Comparison of ENCODE assay signal across 8 mouse cellular contexts in the genomic region with DNA sequence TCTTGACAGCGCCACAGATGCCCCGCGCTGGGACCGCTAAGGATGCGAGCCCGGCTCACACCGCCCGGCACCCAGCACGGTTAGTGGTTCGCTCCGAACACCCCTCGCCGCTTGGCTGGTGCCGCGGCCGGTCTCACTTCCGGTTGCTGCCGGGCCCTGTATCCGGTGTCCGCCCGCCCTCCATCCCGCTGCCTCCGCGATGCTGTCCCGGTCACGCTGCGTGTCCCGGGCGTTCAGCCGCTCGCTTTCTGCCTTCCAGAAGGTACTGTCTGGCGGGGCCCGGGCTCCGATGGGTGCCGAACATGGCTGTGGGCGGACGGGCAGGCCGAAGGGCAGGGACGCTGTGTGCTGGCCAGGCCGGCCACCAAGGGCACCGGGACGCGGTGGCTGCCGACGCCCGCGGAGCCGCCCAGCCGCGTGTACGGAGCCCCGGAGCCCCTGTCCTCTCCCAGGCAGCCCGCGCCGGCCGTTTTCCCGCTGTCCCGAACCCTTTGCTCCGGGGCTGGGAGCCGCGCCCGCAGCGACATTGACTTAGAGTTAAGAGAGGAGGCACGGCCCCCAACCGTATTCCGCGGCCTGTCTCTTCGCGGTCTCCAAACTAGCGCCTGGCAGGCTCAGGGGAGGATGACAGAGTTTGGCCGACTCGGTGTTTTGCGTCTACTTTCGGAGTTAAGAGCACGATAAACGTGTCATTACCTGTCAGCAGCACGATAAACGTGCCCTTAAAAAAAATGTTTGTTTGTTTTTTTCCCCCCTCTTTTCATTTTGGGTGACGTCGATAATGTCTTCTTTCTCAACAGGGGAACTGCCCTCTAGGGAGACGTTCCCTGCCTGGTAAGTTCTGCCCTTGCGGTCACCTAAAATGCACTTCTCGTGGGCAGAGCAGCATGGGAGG. TPM values are rescaled to one million over a fixed set of nuclear protein-coding genes. Genes with fewer than 3 reads are reported as not detected.
DNase-seq lines count a peak whose midpoint lies in the region; ATAC-seq and TF ChIP-seq lines count a peak whose summit lies in the region.

A gene (minus strand): TSS at position 62 of the 895 bp plus-strand sequence.
A gene (plus strand): TSS at position 136 of the 895 bp plus-strand sequence.

- peaks cover 42% of the 10 kb centered on the region for H3K4me1 ChIP-seq in hindbrain, embryonic 10.5 days (replicated peaks)
- H3K4me1 ChIP-seq in lung, embryonic 16.5 days (replicated peaks; ENCODE audit: control insufficient read depth, insufficient read depth, low read length), result peaks cover 36% of the 10 kb centered on the region
- H3K4me1 ChIP-seq in thymus, adult 2 months (replicated peaks; ENCODE audit: control insufficient read depth, insufficient read depth, low read length), result peaks cover 19% of the 10 kb centered on the region

- H3K27ac ChIP-seq in hindbrain, embryonic 10.5 days, result peak within 1 kb of the TSS; percentile 92
- H3K27ac ChIP-seq in lung, embryonic 16.5 days (ENCODE audit: low read length), result peak within 1 kb of the TSS; percentile 91
- peak within 1 kb of the TSS; percentile 21 for H3K27ac ChIP-seq in thymus, adult 2 months (ENCODE audit: control insufficient read depth, insufficient read depth, low read length)

- peak; percentile 53; the same call in 1 of the 2 replicates for TF ChIP-seq POLR2A in thymus, adult 2 months (IDR thresholded peaks at IDR 0.05; ENCODE audit: control insufficient read depth, extremely low read depth, insufficient read depth, low read length, poor library complexity)

- ATAC-seq in frontal cortex, adult (ENCODE audit: low TSS enrichment), result peak; percentile 97
- peak; percentile 97 for ATAC-seq in lung, embryonic 16.5 days (ENCODE audit: low read depth)

- peak; percentile 39; the same call in 1 of the 2 replicates for TF ChIP-seq CTCF in thymus, adult 2 months (IDR thresholded peaks at IDR 0.05; ENCODE audit: borderline replicate concordance, control insufficient read depth, extremely low read depth, insufficient read depth, low read length, poor library complexity)

- 0 out of 2 replicates have a peak, but pooled peaks cover 4% of the 10 kb centered on the region for H3K27me3 ChIP-seq in hindbrain, embryonic 10.5 days (ENCODE audit: insufficient read depth, poor library complexity, severe bottlenecking)
- no peaks in the 10 kb centered on the region for H3K27me3 ChIP-seq in lung, embryonic 16.5 days (ENCODE audit: control insufficient read depth, insufficient read depth, low read depth, low read length)
- no peaks in the 10 kb centered on the region for H3K27me3 ChIP-seq in thymus, adult 2 months (ENCODE audit: control insufficient read depth, insufficient read depth, low read length)

- under 1% methylated on average over 83 of the region's 83 CpGs for WGBS in hindbrain, embryonic 10.5 days
- under 1% methylated on average over 80 of the region's 83 CpGs for WGBS in lung, embryonic 16.5 days
- under 1% methylated on average over 83 of the region's 83 CpGs for WGBS in thymus, adult 2 months

- DNase-seq in Muller cell, postnatal 12 days (ENCODE audit: inconsistent ontology term), result peak; percentile 91
- DNase-seq in cerebellum, adult 9-10 months, result peak; percentile 88
- DNase-seq in hindbrain, embryonic 10.5 days (ENCODE audit: low spot score), result peak; percentile 91
- DNase-seq in layer of hippocampus, adult 9-11 months, result peak; percentile 85
- peak; percentile 72 for DNase-seq in ovary, adult 18-20 months (ENCODE audit: low spot score)
- peak; percentile 87 for DNase-seq in thymus, adult 2 months

- peak within 1 kb of the TSS; percentile 97 for H3K9ac ChIP-seq in lung, embryonic 16.5 days (ENCODE audit: low read length)

- H3K4me3 ChIP-seq in hindbrain, embryonic 10.5 days, result peak within 1 kb of the TSS; percentile 79
- peak within 1 kb of the TSS; percentile 93 for H3K4me3 ChIP-seq in lung, embryonic 16.5 days (ENCODE audit: low read length)
- H3K4me3 ChIP-seq in thymus, adult 2 months (ENCODE audit: control insufficient read depth, insufficient read depth, low read length), result peak within 1 kb of the TSS; percentile 91

- no peaks in the 10 kb centered on the region for H3K9me3 ChIP-seq in hindbrain, embryonic 10.5 days
- no peaks in the 10 kb centered on the region for H3K9me3 ChIP-seq in lung, embryonic 16.5 days (ENCODE audit: control insufficient read depth, low read length)

- peaks cover 26% of the 10 kb centered on the region for H3K36me3 ChIP-seq in hindbrain, embryonic 10.5 days
- H3K36me3 ChIP-seq in lung, embryonic 16.5 days (ENCODE audit: control insufficient read depth, insufficient read depth, low read length), result no peaks in the 10 kb centered on the region
- H3K36me3 ChIP-seq in thymus, adult 2 months (ENCODE audit: control insufficient read depth, insufficient read depth, low read length), result peaks cover 3% of the 10 kb centered on the region; the same call in 1 of the 2 replicates

- H3K4me2 ChIP-seq in lung, embryonic 16.5 days (ENCODE audit: low read depth, low read length), result peak within 1 kb of the TSS; percentile 80

RNA-seq across cellular contexts. Expression of the first gene that starts in this region (rescaled TPM):
- polyA plus RNA-seq in hindbrain, embryonic 10.5 days (2016; fragmentation: Nextera tagmentation; extraction: Ambion mirVana), result 3.8 and 4.7 TPM in 2 replicates
- 6.3 and 6.4 TPM in 2 replicates for polyA plus RNA-seq in lung, embryonic 16.5 days (2015; fragmentation: Nextera tagmentation; extraction: Ambion mirVana)
- polyA plus RNA-seq in thymus, adult 2 months (2012; rRNA removed), result 2.6 and 4.4 TPM in 2 replicates

RNA-seq across cellular contexts. Expression of the second gene that starts in this region (rescaled TPM):
- polyA plus RNA-seq in hindbrain, embryonic 10.5 days (2016; fragmentation: Nextera tagmentation; extraction: Ambion mirVana), result 101 and 109 TPM in 2 replicates
- polyA plus RNA-seq in lung, embryonic 16.5 days (2015; fragmentation: Nextera tagmentation; extraction: Ambion mirVana), result 110 TPM in 2 replicates
- 131 and 135 TPM in 2 replicates for polyA plus RNA-seq in thymus, adult 2 months (2012; rRNA removed)

Comparison
In these comparisons a context has a peak if more than half of its experiments do, and no peak if none do; other contexts are left out.
1. Peak in every context shown above with its lines: DNase-seq, ATAC-seq, H3K4me3 ChIP-seq and H3K27ac ChIP-seq.
2. H3K27ac ChIP-seq: peak in every context shown above with its lines; median percentile 92 in hindbrain, embryonic 10.5 days; 91 in lung, embryonic 16.5 days; 21 in thymus, adult 2 months.